Mouse (Mus musculus): ENCODE results near the gene Hormad2. TPM values are rescaled to one million over a fixed set of nuclear protein-coding genes. Genes with fewer than 3 reads are reported as not detected.

The Hormad2 gene
- total and polyA plus RNA-seq, 3 experiments = 16.0 to 17.0 TPM; not detected in 1

- H3K9me3 ChIP-seq (replicated peaks; ENCODE audit: insufficient read depth, low read length) = no peaks in the 10 kb centered on the region
- no peaks in the 10 kb centered on the region for H3K4me1 ChIP-seq (ENCODE audit: control insufficient read depth in 1 of 2, insufficient read depth in 2 of 2, low read length in 2 of 2)
- H3K9ac ChIP-seq (ENCODE audit: control insufficient read depth, low read depth, low read length, poor library complexity, severe bottlenecking) = no peak overlapping the region
- H3K27ac ChIP-seq (ENCODE audit: control insufficient read depth, low read depth, low read length) = no peak overlapping the region
- no peaks in the 10 kb centered on the region for H3K79me2 ChIP-seq (ENCODE audit: control insufficient read depth, insufficient read depth, low read length, poor library complexity)
- H3K27me3 ChIP-seq (ENCODE audit: control insufficient read depth in 1 of 2, insufficient read depth in 2 of 2, low read length in 2 of 2) = no peaks in the 10 kb centered on the region; a peak in 2 of 4 replicates
- no peaks in the 10 kb centered on the region for H3K36me3 ChIP-seq (ENCODE audit: control insufficient read depth in 1 of 2, insufficient read depth in 2 of 2, low read length in 2 of 2)
- no peak overlapping the region for H3K4me3 ChIP-seq (ENCODE audit: control insufficient read depth in 1 of 2, insufficient read depth in 1 of 2, low read depth in 2 of 2, low read length in 2 of 2)
- TF ChIP-seq POLR2A (IDR thresholded peaks at IDR 0.05; ENCODE audit: control insufficient read depth in 1 of 2, insufficient read depth in 1 of 2, low read depth in 1 of 2, low read length in 2 of 2, poor library complexity in 1 of 2) (no peak), TAL1 (IDR thresholded peaks at IDR 0.05; ENCODE audit: low read length) (no peak), ZNF384 (IDR thresholded peaks at IDR 0.05; ENCODE audit: low read depth, low read length) (no peak), EP300 (IDR thresholded peaks at IDR 0.05; ENCODE audit: low read depth in 1 of 2, low read length in 2 of 2) (no peak)
- DNase-seq (ENCODE audit: low read depth, low spot score) = no peak
Observed at GRCm38 (mm10) chr11:4322943-4323342, 118.0 kb downstream of the Hormad2 start.

DNA sequence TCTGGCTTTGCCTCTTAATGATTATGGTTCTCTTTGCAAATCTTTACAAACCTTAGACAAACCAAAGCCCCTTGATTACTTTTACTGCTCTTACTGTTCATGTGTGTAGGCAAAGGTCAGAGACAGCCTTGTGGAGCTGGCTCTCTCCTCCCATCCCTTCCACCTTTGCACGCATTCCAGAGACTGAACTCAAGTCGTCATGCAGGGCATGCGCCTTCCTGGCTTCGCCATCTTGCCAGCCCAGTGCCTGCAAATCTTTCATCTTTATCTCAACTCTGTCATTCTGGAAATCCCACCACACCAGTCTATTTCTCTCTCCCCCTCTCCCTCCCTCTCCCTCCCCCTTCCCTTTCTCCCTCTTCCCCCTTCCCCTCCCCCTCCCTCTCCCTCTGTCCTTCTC lies 120.0 kb downstream of the Hormad2 start:
- no peaks in the 10 kb centered on the region for H3K79me2 ChIP-seq (ENCODE audit: control insufficient read depth, insufficient read depth, low read length, poor library complexity)
- H3K4me1 ChIP-seq (ENCODE audit: control insufficient read depth in 1 of 2, insufficient read depth in 2 of 2, low read length in 2 of 2) = no peaks in the 10 kb centered on the region
- DNase-seq (ENCODE audit: low read depth, low spot score) = no peak
- no peak overlapping the region for H3K9ac ChIP-seq (ENCODE audit: control insufficient read depth, low read depth, low read length, poor library complexity, severe bottlenecking)
- no peak overlapping the region for H3K27ac ChIP-seq (ENCODE audit: control insufficient read depth, low read depth, low read length)
- no peaks in the 10 kb centered on the region; a peak in 2 of 4 replicates for H3K27me3 ChIP-seq (ENCODE audit: control insufficient read depth in 1 of 2, insufficient read depth in 2 of 2, low read length in 2 of 2)
- TF ChIP-seq ETS1 (IDR thresholded peaks at IDR 0.05; ENCODE audit: low read depth, low read length) = no peak
- TF ChIP-seq SIN3A (IDR thresholded peaks at IDR 0.05; ENCODE audit: low read length) = no peak
- TF ChIP-seq CTCF (IDR thresholded peaks at IDR 0.05 in 2 of 3, conservative IDR thresholded peaks at IDR 0.05 in 1 of 3; ENCODE audit: control insufficient read depth in 1 of 3, insufficient read depth in 1 of 3, low read depth in 2 of 3, low read length in 3 of 3, poor library complexity in 1 of 3, severe bottlenecking in 1 of 3) = no peak
- TF ChIP-seq TCF12 (IDR thresholded peaks at IDR 0.05; ENCODE audit: low read depth, low read length) = no peak
- TF ChIP-seq MAFK (IDR thresholded peaks at IDR 0.05; ENCODE audit: borderline replicate concordance, low read depth, low read length) = no peak
- no peak for TF ChIP-seq RAD21 (IDR thresholded peaks at IDR 0.05; ENCODE audit: low read depth, low read length)
- no peak for TF ChIP-seq BHLHE40 (IDR thresholded peaks at IDR 0.05; ENCODE audit: borderline replicate concordance, low read depth, low read length)
- no peak for TF ChIP-seq EP300 (IDR thresholded peaks at IDR 0.05; ENCODE audit: low read depth in 1 of 2, low read length in 2 of 2)
- no peak for TF ChIP-seq NRF1 (IDR thresholded peaks at IDR 0.05; ENCODE audit: insufficient read depth, low read depth, low read length, poor library complexity, severe bottlenecking)
- TF ChIP-seq MYB (IDR thresholded peaks at IDR 0.05; ENCODE audit: low read depth, low read length) = no peak
- no peaks in the 10 kb centered on the region for H3K36me3 ChIP-seq (ENCODE audit: control insufficient read depth in 1 of 2, insufficient read depth in 2 of 2, low read length in 2 of 2)
- no peak overlapping the region for H3K4me3 ChIP-seq (ENCODE audit: control insufficient read depth in 1 of 2, insufficient read depth in 1 of 2, low read depth in 2 of 2, low read length in 2 of 2)
- no peaks in the 10 kb centered on the region for H3K9me3 ChIP-seq (replicated peaks; ENCODE audit: insufficient read depth, low read length)

- no peak for TF ChIP-seq NELFE (IDR thresholded peaks at IDR 0.05; ENCODE audit: low read depth, low read length)
- H3K9me3 ChIP-seq (replicated peaks; ENCODE audit: insufficient read depth, low read length) = no peaks in the 10 kb centered on the region
- no peak for DNase-seq (ENCODE audit: low read depth, low spot score)
- H3K79me2 ChIP-seq (ENCODE audit: control insufficient read depth, insufficient read depth, low read length, poor library complexity) = no peaks in the 10 kb centered on the region
- H3K27ac ChIP-seq (ENCODE audit: control insufficient read depth, low read depth, low read length) = no peak overlapping the region
- no peaks in the 10 kb centered on the region; a peak in 1 of 4 replicates for H3K36me3 ChIP-seq (ENCODE audit: control insufficient read depth in 1 of 2, insufficient read depth in 2 of 2, low read length in 2 of 2)
- no peaks in the 10 kb centered on the region; a peak in 2 of 4 replicates for H3K27me3 ChIP-seq (ENCODE audit: control insufficient read depth in 1 of 2, insufficient read depth in 2 of 2, low read length in 2 of 2)
- no peak overlapping the region for H3K4me3 ChIP-seq (ENCODE audit: control insufficient read depth in 1 of 2, insufficient read depth in 1 of 2, low read depth in 2 of 2, low read length in 2 of 2)
- H3K4me1 ChIP-seq (ENCODE audit: control insufficient read depth in 1 of 2, insufficient read depth in 2 of 2, low read length in 2 of 2) = peaks cover 0 to 4% of the 10 kb centered on the region in 2 experiments; a peak in 1 of 4 replicates
- no peak overlapping the region for H3K9ac ChIP-seq (ENCODE audit: control insufficient read depth, low read depth, low read length, poor library complexity, severe bottlenecking)
Observed at GRCm38 (mm10) chr11:4319212-4319955, 121.5 kb downstream of the Hormad2 start.
